Mouse (Mus musculus): ENCODE measurements around the gene Omp.
"Not testable (repeated sequence)": the region's sequence is repeated elsewhere in the genome, so short reads cannot be mapped to it uniquely, and the experiment has no call there.

Gene Omp

DNA sequence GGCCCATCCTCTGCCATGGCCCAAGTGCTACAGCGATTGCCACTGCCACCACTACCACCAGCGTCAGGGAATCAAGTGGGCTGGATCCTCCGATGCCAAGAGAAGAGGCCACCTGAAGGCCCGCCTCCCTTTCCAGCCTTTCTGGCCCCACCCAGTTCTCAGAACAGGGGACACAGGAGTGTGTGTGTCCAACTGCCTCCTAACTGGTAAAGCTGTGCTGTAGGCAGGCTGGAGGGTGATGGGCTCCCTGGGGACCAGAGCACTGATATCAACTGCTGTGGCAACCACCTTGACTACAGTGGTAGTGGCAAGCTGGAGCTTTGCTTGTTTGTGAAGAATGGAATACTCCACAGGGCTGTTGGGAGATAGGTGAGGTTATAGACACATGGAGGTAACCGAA, at the start of gene Omp:
Gene Omp, minus strand, starts transcription at position 101 of the 400 bp plus-strand sequence.
- DNase-seq (ENCODE audit: extremely low spot score): no peak

DNA sequence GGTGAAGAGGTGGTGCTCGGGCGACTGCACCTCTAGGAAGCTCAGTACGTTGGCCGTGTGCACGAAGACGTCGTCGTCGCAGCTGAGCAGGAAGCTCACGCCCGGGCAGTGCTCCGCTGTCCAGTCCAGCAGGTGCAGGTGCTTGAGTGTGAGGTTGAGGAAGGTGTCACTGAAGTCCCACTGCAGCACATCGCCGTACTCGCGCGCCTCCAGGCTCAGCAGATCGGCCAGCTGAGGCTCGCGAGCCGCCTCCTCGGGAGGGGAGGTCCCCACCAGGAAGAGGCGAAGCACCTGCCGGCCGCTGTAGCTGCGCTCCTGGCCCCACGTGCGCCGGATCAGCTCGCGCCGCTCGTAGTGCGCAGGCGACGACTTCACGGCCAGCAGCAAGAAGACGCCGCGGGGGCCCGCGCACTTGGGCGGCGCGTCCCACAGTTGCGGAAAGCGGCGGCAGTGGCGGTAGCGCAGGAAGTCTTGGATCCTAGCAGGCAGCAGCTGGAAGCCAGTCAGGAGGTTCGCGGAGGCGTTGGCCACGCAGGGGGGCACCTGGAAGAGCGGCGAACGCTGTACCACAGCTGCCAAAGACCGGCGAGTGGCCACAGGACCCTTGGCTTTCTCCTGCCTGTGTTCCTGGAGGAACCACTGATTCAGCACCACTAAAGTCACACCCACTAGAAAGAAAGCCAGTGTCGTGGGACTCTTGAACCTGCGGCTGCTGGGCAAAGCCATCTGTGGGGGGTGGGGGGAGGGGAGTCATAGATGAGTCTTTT, 48.9 kb upstream of the Omp start:
- no peak for DNase-seq (ENCODE audit: extremely low spot score)

DNA sequence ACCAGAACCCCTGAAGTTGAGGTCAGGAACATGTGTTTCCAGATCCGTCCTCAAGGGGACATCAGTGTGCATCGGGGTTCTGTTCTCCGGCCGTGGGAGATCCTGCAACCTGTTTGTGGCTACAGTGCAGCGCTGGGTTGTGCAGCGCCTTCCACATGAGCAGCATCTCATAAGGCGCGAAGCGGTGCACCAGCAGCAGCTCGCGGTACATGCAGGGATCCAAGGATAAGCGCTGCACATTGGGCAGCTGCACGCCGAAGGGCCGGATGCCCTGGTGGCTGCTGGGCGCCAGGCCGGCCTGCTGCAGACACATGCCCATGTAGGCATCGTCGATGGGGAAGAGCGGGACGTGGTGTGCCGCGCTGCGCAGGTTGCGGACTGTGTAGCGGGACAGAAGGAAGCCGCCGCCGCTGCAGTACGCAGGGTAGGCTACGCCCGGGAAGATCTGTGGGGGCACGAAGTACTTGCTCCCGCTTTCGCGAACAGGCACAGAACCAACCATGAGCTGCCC, 48.3 kb upstream of the Omp start:
- DNase-seq (ENCODE audit: extremely low spot score): peak; percentile 42

DNA sequence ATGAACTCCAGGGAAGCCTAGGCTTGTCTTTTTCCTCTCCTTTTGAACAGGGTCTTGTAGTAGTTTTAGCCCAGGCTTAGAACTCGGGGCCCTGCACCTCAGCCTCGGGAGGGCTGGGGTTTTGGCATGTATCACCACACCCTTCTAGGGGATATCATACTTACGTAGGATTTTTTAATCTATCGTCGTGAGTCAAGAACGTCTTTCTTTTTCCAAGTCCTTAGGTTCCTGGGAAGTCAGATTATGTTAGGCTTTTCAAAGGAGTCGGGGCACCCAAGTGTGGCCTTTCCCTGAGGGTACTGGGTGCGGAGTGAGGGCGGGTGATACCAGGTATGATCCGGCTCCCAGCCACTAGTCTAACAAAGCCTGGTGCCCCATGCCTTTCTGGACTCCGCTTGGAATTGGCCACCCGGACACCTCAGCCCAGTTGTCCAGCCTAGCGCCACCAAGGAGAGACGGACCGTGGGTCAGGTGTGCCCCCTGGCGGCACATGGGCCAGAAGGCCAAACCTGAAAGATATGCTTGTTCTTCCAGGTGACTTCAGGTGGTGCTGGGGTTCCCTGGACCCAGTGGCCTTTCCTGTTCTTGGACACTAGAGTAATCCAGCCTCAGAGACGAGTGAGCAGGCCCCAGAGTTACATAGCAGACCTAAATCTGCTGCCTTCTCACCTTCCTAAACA, 46.4 kb upstream of the Omp start:
- DNase-seq (ENCODE audit: extremely low spot score): peak; percentile 52

DNA sequence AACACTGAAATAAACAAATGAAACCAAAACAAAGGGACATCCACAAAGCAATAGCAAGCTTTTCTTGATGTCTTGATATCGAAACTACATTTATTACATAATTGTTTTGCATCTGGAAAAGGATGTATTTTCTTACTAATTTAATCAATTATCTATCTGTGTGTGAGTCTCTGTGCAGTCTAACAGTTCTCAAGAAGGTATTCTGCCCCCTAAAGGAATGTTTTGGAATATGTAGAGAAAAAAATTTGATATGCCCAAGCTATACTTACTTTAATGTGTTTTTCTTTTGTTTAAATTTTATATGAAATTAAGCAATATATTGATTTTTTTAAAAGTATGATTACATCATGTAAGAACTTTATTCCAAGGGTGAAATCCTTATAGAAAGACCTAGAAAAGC, 45.3 kb upstream of the Omp start:
- no peak for DNase-seq (ENCODE audit: extremely low spot score)

DNA sequence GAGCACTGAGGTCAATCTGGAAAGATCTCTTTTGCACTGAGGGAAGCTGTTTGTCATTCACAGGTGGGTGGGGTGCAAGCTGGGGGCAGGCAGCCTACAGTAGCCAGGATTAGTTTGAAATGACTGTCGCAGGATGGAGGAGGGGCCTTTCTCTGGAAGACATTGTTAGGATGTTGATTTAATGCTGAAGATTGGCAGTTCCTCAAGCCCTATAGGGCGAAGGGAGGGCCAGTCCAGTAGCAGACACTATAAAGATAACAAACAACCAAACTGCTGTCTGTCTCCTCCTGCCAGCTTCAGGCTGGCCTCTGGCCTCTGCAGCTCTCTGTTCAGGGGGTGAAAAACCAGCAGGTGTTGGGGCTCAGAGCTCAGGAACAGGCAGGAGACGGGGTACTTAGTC, 44.4 kb upstream of the Omp start:
- no peak for DNase-seq (ENCODE audit: extremely low spot score)

DNA sequence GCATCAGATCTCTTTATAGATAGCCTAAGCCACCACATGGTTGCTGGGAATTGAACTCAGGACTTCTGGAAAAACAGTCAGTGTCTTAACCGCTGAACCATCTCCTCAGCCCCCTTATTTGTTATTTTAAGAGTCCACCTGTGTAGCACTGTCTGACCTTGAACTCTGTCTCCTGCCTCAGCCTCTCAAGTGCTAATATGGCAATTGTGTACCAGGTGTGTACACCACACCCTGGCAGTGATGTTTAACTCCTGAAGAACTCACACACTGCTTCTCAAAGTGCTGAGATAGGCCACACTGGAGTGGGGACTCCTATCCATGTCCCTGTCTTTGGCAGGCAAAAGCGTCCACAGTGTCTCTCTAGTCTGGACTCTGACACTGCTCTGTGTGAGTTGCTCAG, 43.4 kb upstream of the Omp start:
- no peak for DNase-seq (ENCODE audit: extremely low spot score)

DNA sequence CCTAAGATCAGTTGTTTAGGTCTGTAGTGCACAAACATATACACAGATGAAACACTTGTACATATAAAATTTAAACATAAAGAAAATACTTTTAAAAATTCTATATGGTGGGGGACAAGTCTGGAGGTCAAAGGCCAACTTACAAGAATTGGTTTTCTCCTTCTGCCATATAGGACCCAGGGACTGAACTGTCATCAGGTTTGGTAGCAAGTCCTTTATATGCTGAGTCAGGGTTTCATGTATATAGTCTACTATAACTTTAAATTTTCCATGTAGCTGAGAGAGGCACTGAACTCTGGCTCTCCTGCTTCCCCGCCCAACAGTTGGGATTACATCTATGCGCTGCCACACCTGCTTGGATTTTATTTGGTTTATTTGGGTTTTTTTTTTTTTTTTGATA, 42.9 kb upstream of the Omp start:
- DNase-seq (ENCODE audit: extremely low spot score): no peak

DNA sequence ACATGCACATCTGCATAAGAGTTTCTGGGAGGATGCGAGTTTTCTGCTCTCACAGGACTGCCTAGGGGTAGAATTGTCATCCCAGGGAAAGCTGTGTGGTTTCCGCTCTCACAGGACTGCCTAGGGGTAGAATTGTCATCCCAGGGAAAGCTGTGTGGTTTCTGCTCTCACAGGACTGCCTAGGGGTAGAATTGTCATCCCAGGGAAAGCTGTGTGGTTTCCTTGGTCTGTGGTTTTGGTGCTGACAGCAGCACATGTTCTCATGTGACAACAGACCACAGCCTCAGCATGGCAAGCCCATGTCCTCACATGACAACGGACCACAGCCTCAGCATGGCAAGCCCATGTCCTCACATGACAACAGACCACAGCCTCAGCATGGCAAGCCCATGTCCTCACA, 42.0 kb upstream of the Omp start:
- not testable (repeated sequence) for DNase-seq (ENCODE audit: extremely low spot score)

DNA sequence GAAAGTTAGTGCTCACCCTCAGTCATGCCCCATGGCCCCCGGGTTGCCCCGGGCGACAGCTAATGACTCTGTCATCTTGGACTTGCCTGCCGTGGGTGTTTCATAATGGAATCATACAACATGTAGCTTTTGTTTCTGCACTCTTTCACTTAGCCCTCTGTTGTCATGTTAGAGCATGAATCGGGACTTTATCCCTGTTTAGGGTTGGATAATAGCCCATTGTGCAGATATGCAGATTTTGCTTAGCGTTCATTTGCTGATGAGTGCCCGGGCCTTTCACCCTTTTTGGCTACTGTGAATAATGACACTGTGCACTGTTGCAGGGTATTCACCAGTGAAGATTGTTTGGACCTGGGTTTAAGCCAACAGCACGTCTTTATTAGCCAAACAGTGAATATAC, 41.3 kb upstream of the Omp start:
- DNase-seq (ENCODE audit: extremely low spot score): no peak

DNA sequence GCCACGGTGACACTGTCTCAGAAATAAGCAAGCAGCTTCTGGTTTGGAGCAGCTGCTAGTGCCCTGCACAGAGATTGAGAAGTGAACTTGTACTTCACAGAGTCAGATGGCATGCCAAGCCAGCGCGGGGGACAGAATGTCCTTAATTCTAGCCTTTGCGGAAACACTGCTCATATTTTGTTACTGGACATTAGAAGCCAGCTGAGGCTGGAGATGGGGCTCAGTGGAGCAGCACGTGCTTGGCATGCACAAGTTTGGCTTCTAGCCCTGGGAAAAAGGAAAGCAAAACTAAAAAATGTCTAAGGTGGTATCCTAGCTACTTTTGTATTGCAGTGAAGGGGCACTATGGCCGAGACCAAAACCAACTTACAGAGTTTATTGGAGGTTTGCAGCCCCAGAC, 40.0 kb upstream of the Omp start:
- no peak for DNase-seq (ENCODE audit: extremely low spot score)

DNA sequence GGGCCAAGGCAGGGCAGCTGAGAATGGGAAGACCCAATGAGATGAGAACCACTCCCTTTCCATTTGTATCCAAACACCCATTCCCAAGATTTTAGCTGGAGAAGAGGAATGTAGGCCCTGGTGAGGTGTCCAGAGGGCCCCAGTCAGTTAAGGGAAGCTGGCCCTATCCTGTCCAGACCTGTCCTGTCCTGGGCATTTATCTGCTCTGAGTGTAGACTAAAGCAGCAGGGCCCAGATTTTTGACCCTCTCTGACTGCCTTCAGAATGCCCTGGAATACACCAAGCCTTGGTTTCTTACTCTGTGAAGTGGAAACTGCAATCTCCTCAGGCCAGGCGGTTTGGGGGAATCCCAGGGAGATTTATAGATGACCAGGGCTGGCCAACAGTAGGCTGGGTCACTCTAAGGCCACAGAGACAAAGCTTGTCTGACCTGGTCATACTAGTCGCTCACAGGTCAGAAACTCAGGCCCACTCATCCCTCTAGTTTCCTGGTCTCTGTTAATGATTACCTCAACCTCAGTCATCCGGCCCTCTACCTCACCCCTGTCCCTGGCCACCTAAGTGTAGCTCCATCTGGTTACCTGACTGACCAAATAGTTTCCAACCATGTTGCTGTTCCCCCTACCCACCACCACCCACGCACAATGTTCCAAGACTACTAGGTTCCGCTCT, 33.4 kb upstream of the Omp start:
- no peak for DNase-seq (ENCODE audit: extremely low spot score)

DNA sequence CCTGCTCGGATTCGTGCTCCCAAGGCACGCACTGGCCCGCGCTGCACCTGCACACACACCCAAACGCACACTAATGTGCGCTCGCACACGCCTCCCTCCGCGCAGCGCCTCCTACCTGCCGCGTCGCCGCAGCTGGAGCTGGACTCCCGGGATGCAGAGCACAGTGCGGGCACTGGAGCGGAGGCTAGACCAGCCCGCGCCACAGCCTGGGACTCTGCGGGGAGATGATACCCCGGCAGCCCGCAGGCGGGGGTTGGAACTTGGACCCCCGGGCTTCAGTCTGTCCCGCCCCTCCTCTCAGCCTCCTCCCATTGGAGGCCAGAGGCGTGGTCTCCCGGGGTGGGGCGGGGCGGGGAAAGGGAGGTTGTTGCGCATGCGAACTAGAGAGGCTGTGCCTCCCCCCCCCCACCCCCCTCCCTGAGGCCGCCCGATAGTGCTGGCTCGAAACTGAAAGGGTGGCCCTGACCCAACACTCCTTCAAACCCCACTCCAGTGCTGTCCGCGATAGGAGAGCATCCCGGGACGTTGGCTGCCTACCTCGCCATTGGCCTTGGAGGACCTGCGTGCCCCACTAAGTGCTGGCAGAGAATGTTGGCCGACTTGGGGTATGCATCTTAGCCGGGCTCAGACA, 32.7 kb upstream of the Omp start, which contains the start of gene Capn5:
Gene Capn5, minus strand, starts transcription at position 346 of the 631 bp plus-strand sequence.
- DNase-seq (ENCODE audit: extremely low spot score): peak; percentile 85

DNA sequence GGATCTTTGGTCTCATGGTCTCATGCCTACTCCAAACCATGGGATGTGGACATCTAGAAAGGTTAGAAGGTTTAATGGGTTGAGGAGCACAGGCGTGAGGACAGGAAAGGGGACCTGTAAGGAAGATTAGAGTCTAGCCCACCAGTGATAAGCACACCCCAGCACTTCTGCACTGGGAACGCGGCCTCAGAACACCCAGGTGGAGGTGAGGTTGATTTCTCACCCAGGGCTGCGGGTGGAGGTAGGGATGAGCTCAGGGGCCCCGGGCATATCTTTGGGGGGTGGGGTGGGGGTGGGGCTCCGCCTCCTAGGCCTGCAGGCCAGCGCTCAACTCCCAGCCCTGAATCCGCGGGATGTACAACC, 32.2 kb upstream of the Omp start:
- no peak for DNase-seq (ENCODE audit: extremely low spot score)

DNA sequence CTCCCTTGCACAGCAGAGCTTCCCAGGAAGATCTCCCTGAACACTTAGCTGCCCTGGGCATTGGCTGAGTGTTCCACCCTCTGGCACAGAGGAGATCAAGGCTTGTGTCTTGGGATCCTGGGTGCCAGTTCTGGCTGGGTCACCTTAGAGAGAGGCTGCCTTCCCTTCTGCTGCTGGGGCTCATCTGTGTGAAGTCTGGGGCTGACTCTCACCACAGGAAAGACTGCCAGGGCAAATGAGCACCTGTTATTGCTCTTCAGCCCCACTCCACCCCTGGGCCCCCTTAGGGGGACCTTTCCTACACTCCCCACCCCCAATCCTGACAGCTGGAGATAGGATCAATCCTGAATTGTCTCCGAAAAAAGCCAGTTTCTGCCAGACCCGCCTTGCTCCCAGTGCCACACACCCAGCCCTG, 31.8 kb upstream of the Omp start:
- DNase-seq (ENCODE audit: extremely low spot score): no peak

DNA sequence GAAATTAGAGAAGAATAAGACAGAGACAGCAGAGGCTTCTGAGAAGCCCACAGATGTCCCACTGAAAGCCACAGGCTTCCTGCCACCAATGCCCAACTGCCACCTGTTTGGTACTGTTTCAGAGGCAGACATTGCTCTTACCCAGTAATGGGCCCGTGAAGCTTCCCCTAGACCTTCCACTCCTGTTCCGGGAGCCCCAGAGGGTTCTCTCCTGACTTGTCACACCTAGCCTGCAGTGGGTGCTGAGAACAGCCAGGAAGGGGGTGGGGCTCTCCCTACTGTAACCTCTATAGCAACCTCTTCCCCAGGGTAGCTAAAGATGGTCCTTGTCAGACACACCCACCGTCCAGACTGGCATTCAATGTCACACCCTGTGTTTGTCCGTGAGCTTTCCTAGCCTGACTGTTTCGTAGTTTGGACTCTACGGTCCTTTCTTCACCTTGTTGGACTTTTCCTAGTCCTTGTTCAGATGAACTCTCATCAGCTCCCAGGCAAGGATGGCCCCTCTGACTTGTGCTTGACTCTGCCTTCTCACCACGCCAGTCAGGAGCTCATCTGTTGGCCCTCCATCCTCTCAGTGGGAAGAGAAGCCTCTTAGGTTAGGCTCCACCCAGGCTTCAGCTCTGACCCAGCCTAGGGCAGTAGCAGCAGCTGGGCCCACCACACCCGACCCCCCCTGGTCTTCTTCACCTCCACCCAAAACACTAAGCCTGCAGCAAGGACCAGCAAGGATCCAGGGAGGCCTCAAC, 31.2 kb upstream of the Omp start:
- DNase-seq (ENCODE audit: extremely low spot score): no peak

DNA sequence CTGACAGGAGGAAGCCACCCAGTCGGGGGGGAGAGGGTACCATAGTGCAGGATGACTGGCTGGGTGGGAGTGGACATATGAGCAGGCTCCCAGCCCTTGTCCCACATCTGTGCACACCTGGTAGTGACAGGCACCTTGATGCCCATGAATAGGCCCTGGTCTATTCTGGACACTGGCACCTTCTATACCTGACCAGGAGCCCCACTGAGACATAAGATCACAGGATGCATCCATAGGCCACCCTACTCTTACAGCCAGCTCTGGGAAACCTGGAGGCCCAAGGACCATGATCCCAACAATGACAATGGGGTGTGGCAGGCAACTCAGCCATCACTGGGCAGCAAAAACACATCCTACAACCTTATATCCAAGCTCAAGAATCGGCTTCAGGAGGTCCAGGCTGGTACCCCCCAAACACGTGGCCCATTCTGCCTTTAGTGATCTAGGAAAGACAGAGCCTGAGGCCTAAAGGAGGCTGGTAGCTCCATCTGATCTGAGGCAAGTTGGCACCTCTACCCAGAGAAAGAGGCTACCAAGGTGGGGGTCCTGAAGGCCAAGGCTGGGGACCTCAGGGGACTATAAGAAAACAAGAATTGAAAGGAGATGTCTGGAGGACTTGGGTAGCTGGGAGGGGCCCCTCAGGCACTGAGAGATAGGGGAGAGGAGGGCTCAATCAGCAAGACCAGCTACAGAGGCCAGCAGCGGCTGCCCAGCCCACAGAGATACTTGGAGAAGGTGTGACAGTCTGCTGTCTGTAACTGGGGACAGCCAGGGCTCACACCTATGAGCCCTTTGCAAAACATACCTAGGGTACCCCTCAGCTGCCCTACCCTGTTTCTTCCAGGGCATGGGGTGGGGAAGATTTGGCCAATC, 29.8 kb upstream of the Omp start:
- DNase-seq (ENCODE audit: extremely low spot score): no peak

DNA sequence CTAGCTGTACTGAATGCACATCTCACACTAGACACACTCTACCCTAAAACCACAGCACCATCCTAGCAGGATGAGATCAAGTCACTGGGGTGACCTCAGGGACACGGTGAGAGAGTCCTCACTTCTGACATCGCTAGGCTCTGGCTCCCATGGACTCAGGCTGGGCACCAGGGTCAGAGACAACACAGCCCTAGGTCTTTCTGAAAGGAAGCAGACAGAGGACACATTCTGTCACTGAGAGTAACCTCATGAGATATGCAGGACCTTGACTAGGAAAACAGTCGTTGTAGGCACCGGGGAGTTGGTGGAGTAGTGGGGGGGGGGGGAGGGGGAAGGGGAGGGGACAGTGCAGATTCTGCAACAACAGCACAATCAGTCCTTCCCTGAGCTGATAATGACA, 28.1 kb upstream of the Omp start:
- DNase-seq (ENCODE audit: extremely low spot score): no peak

DNA sequence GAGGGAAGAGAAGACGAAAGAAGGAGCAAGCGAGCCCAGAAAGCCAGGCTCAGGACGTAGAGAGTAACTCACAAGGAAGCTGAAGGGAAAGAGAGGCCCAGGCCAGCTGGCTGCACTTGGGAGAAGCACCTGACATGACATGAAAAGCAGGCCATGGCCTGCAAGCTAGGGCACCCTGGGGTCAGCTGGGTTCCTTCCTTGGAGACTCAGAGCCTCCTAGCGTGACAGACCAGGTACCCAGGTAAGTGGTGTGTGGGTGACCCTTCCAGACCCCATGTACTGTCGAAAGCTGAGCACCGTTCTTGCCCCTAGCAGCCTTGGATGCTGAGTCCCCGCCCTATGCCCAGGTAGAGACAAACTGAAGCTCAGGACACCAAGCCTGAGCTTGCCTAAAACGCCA, 27.4 kb upstream of the Omp start:
- no peak for DNase-seq (ENCODE audit: extremely low spot score)

Data from embryo, embryonic 9.5 days (tissue).